Mouse (Mus musculus): Measurements from ENCODE around the gene Foxp1.

DNA sequence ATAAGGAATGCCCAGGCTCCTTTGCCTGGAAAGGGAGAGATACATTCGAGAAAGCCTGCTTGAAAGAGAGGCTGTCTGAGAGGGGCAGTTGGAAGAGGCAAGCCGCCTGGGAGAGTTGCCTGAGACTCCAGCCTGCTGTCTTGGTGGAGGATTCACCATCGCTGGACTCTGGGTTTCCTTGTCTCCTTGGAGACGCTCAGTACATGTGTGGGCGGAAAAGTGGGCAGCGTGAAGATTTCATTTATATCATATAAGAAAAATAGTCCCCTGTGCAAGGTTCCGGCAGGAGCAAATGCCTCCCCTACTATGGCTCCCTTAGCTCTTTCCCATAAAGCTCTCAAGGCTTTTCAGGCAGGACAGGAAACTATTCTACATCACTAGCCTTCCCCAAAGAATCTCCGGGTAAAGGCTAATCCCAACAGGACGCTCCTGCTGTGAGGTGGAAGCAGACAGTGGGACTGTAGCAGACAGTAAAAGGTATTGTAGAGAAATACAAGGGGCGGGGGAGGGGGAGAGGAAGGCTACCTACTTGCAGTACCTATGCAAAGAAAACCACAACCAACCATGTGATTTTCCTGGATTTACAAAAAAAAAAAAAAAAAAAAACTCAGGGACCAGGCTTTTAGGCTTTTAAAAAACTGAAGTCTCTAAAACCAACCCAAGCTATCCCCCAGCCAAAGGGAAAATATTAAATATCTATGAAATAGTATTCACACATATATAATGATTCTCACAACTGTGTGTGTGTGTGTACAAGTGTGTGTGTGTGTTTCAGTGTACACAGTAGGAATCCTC, 443.3 kb downstream of the Foxp1 start:
- TF ChIP-seq CTCF (IDR thresholded peaks at IDR 0.05; ENCODE audit: extremely low read depth, insufficient read depth, insufficient read length, insufficient replicate concordance) (no peak), POLR2A (IDR thresholded peaks at IDR 0.05; ENCODE audit: low read depth, low read length) (no peak)
